Mouse (Mus musculus) bone marrow macrophage, adult 2 months (primary cell): Measurements from ENCODE around the gene Tectb.

Source experiments
- CTCF ChIP-seq: IDR thresholded peaks from 2 replicates; pipeline ENCODE4 v1.5.1; 2012; ENCODE audit warnings: low read depth, mild to moderate bottlenecking, low read length, moderate library complexity
- POLR2A ChIP-seq: IDR thresholded peaks from 2 replicates; pipeline ENCODE4 v1.6.1; 2012; ENCODE audit warnings: mild to moderate bottlenecking, low read depth, low read length, borderline replicate concordance

- TF ChIP-seq CTCF (no peak), POLR2A (no peak)
These were observed 14.1 kb downstream of the Tectb start for GRCm38 (mm10) chr19:55194520-55195170.
